Mouse (Mus musculus): Measurements from ENCODE around the gene Chst1. TPM values are rescaled to one million over a fixed set of nuclear protein-coding genes. Genes with fewer than 3 reads are reported as not detected.

Gene Chst1
- polyA plus RNA-seq, 1 experiment = 1.7 TPM

- no peak overlapping the region for H3K4me3 ChIP-seq (ENCODE audit: insufficient read depth, low read length)
- H3K4me1 ChIP-seq (ENCODE audit: control insufficient read depth, insufficient read depth, low read length) = no peaks in the 10 kb centered on the region
- TF ChIP-seq CTCF (IDR thresholded peaks at IDR 0.05; ENCODE audit: low read depth, low read length) (no peak), POLR2A (IDR thresholded peaks at IDR 0.05; ENCODE audit: borderline replicate concordance, low read depth, low read length) (no peak)
- H3K27ac ChIP-seq (ENCODE audit: insufficient read depth, low read depth, low read length) = no peak overlapping the region
Observed at GRCm38 (mm10) chr2:92597291-92597690, 2.2 kb upstream of the Chst1 start.

GRCm38 (mm10) chr2:92598941-92599486, 493 bp upstream of the Chst1 start:
- H3K27ac ChIP-seq (ENCODE audit: insufficient read depth, low read depth, low read length) = no peak overlapping the region
- no peak overlapping the region for H3K4me3 ChIP-seq (ENCODE audit: insufficient read depth, low read length)
- no peaks in the 10 kb centered on the region for H3K4me1 ChIP-seq (ENCODE audit: control insufficient read depth, insufficient read depth, low read length)
- TF ChIP-seq POLR2A (IDR thresholded peaks at IDR 0.05; ENCODE audit: borderline replicate concordance, low read depth, low read length) (no peak), CTCF (IDR thresholded peaks at IDR 0.05; ENCODE audit: low read depth, low read length) (no peak)

GRCm38 (mm10) chr2:92600348-92600670, 802 bp downstream of the Chst1 start:
- no peak overlapping the region for H3K4me3 ChIP-seq (ENCODE audit: insufficient read depth, low read length)
- H3K27ac ChIP-seq (ENCODE audit: insufficient read depth, low read depth, low read length) = no peak overlapping the region
- no peak for TF ChIP-seq POLR2A (IDR thresholded peaks at IDR 0.05; ENCODE audit: borderline replicate concordance, low read depth, low read length)
- TF ChIP-seq CTCF (IDR thresholded peaks at IDR 0.05; ENCODE audit: low read depth, low read length) = no peak
- H3K4me1 ChIP-seq (ENCODE audit: control insufficient read depth, insufficient read depth, low read length) = no peaks in the 10 kb centered on the region

GRCm38 (mm10) chr2:92601246-92601645, 1.7 kb downstream of the Chst1 start:
- Histone ChIP-seq H3K27ac (ENCODE audit: insufficient read depth, low read depth, low read length) (no peak overlapping the region), H3K4me1 (ENCODE audit: control insufficient read depth, insufficient read depth, low read length) (no peaks in the 10 kb centered on the region), H3K4me3 (ENCODE audit: insufficient read depth, low read length) (no peak overlapping the region)
- no peak for TF ChIP-seq POLR2A (IDR thresholded peaks at IDR 0.05; ENCODE audit: borderline replicate concordance, low read depth, low read length)
- no peak for TF ChIP-seq CTCF (IDR thresholded peaks at IDR 0.05; ENCODE audit: low read depth, low read length)

GRCm38 (mm10) chr2:92602073-92602472, 2.6 kb downstream of the Chst1 start:
- H3K27ac ChIP-seq (ENCODE audit: insufficient read depth, low read depth, low read length) = no peak overlapping the region
- TF ChIP-seq POLR2A (IDR thresholded peaks at IDR 0.05; ENCODE audit: borderline replicate concordance, low read depth, low read length) = no peak
- TF ChIP-seq CTCF (IDR thresholded peaks at IDR 0.05; ENCODE audit: low read depth, low read length) = no peak
- H3K4me1 ChIP-seq (ENCODE audit: control insufficient read depth, insufficient read depth, low read length) = no peaks in the 10 kb centered on the region
- no peak overlapping the region for H3K4me3 ChIP-seq (ENCODE audit: insufficient read depth, low read length)

GRCm38 (mm10) chr2:92603591-92603990, 4.1 kb downstream of the Chst1 start:
- TF ChIP-seq CTCF (IDR thresholded peaks at IDR 0.05; ENCODE audit: low read depth, low read length) (no peak), POLR2A (IDR thresholded peaks at IDR 0.05; ENCODE audit: borderline replicate concordance, low read depth, low read length) (no peak)

GRCm38 (mm10) chr2:92604565-92604964, 5.1 kb downstream of the Chst1 start:
- TF ChIP-seq CTCF (IDR thresholded peaks at IDR 0.05; ENCODE audit: low read depth, low read length) (no peak), POLR2A (IDR thresholded peaks at IDR 0.05; ENCODE audit: borderline replicate concordance, low read depth, low read length) (no peak)
- no peak overlapping the region for H3K27ac ChIP-seq (ENCODE audit: insufficient read depth, low read depth, low read length)
- H3K4me3 ChIP-seq (ENCODE audit: insufficient read depth, low read length) = no peak overlapping the region
- H3K4me1 ChIP-seq (ENCODE audit: control insufficient read depth, insufficient read depth, low read length) = no peaks in the 10 kb centered on the region

More at GRCm38 (mm10) chr2:92603591-92603990, 4.1 kb downstream of the Chst1 start:
- no peak overlapping the region for H3K4me3 ChIP-seq (ENCODE audit: insufficient read depth, low read length)
- H3K4me1 ChIP-seq (ENCODE audit: control insufficient read depth, insufficient read depth, low read length) = no peaks in the 10 kb centered on the region
- no peak overlapping the region for H3K27ac ChIP-seq (ENCODE audit: insufficient read depth, low read depth, low read length)

- TF ChIP-seq CTCF (IDR thresholded peaks at IDR 0.05; ENCODE audit: low read depth, low read length) = no peak
Observed at GRCm38 (mm10) chr2:92605995-92606394, 6.5 kb downstream of the Chst1 start.

GRCm38 (mm10) chr2:92607153-92607552, 7.6 kb downstream of the Chst1 start:
- no peak overlapping the region for H3K27ac ChIP-seq (ENCODE audit: insufficient read depth, low read depth, low read length)
- no peak overlapping the region for H3K4me3 ChIP-seq (ENCODE audit: insufficient read depth, low read length)
- no peaks in the 10 kb centered on the region for H3K4me1 ChIP-seq (ENCODE audit: control insufficient read depth, insufficient read depth, low read length)
- no peak for TF ChIP-seq POLR2A (IDR thresholded peaks at IDR 0.05; ENCODE audit: borderline replicate concordance, low read depth, low read length)
- TF ChIP-seq CTCF (IDR thresholded peaks at IDR 0.05; ENCODE audit: low read depth, low read length) = no peak

More at GRCm38 (mm10) chr2:92605995-92606394, 6.5 kb downstream of the Chst1 start:
- H3K4me3 ChIP-seq (ENCODE audit: insufficient read depth, low read length) = no peak overlapping the region
- H3K27ac ChIP-seq (ENCODE audit: insufficient read depth, low read depth, low read length) = no peak overlapping the region
- H3K4me1 ChIP-seq (ENCODE audit: control insufficient read depth, insufficient read depth, low read length) = no peaks in the 10 kb centered on the region

- Histone ChIP-seq H3K4me3 (ENCODE audit: insufficient read depth, low read length) (no peak overlapping the region), H3K27ac (ENCODE audit: insufficient read depth, low read depth, low read length) (no peak overlapping the region), H3K4me1 (ENCODE audit: control insufficient read depth, insufficient read depth, low read length) (no peaks in the 10 kb centered on the region)
- TF ChIP-seq POLR2A (IDR thresholded peaks at IDR 0.05; ENCODE audit: borderline replicate concordance, low read depth, low read length) (no peak), CTCF (IDR thresholded peaks at IDR 0.05; ENCODE audit: low read depth, low read length) (no peak)
Observed at GRCm38 (mm10) chr2:92607592-92607991, 8.1 kb downstream of the Chst1 start.

All from bone marrow macrophage, adult 2 months (primary cell).